Mouse (Mus musculus) lung, adult 2 months (tissue): ENCODE data around the gene Gm42674. TPM values are rescaled to one million over a fixed set of nuclear protein-coding genes. Genes with fewer than 3 reads are reported as not detected.
A peak's percentile ranks its signal among the peaks of the same experiment; 100 is the strongest.

Experiments used
- DNase-seq: peaks from one replicate; pipeline ENCODE4 v3.0.0; 2022
- H3K4me1 ChIP-seq: fragments of 200-500 bp; 2 replicates; pipeline ENCODE4 v1.6.1; 2011; ENCODE audit warnings: low read length; ENCODE audit not compliant: control insufficient read depth, insufficient read depth
- H3K4me3 ChIP-seq: fragments of 200-500 bp; replicated peaks from 2 replicates; pipeline ENCODE3; 2011; ENCODE audit warnings: low read depth, mild to moderate bottlenecking, control low read depth, low read length; ENCODE audit errors: extremely low read depth
- CTCF ChIP-seq: fragments of 200-500 bp; IDR thresholded peaks from 2 replicates; pipeline ENCODE4 v1.5.1; 2011; ENCODE audit warnings: mild to moderate bottlenecking, low read length, control low read depth; ENCODE audit not compliant: insufficient read depth
- POLR2A ChIP-seq: fragments of 200-500 bp; IDR thresholded peaks from 2 replicates; pipeline ENCODE4 v1.6.1; 2011; ENCODE audit warnings: low read depth, mild to moderate bottlenecking, control low read depth, low read length, borderline replicate concordance; ENCODE audit errors: extremely low read depth
- WGBS: fragments of 180-500 bp; shearing (Covaris S2); methylation state at CpG from one replicate; pipeline ENCODE4 v1.1.7; 2018; 5-methylcytosine and 5-hydroxymethylcytosine counted together
- polyA plus RNA-seq: library from polyadenylated mRNA; depleted of rRNA; stranded (reverse); fragments of >200 nt; gene quantifications from 2 replicates; pipeline ENCODE4 v1.2.3, GENCODE M21; 2012

The Gm42674 gene
- polyA plus RNA-seq, 1 experiment, result not detected

GRCm38 (mm10) chr3:90595556-90595955 lies 6.1 kb upstream of the Gm42674 start:
- no peak overlapping the region for H3K4me3 ChIP-seq
- no peaks in the 10 kb centered on the region for H3K4me1 ChIP-seq
- WGBS, result 67% methylated on average over 5 of the region's 5 CpGs
- no peak for DNase-seq
- TF ChIP-seq POLR2A, result no peak
- no peak for TF ChIP-seq CTCF

- Histone ChIP-seq H3K4me1 (no peaks in the 10 kb centered on the region), H3K4me3 (no peak overlapping the region)
- no peak for TF ChIP-seq CTCF
- TF ChIP-seq POLR2A, result no peak
- 89% methylated on average over 6 of the region's 6 CpGs for WGBS
- no peak for DNase-seq
These were observed 4.9 kb upstream of the Gm42674 start for GRCm38 (mm10) chr3:90596810-90597209.

- WGBS, result 28% methylated on average over 6 of the region's 6 CpGs
- no peak for DNase-seq
- no peaks in the 10 kb centered on the region for H3K4me1 ChIP-seq
- no peak overlapping the region for H3K4me3 ChIP-seq
- no peak for TF ChIP-seq CTCF
- TF ChIP-seq POLR2A, result no peak
These were observed 4.0 kb upstream of the Gm42674 start for GRCm38 (mm10) chr3:90597736-90598135.

GRCm38 (mm10) chr3:90598212-90598611 lies 3.5 kb upstream of the Gm42674 start:
- Histone ChIP-seq H3K4me3 (no peak overlapping the region), H3K4me1 (no peaks in the 10 kb centered on the region)
- TF ChIP-seq CTCF, result no peak
- no peak for TF ChIP-seq POLR2A
- DNase-seq, result no peak
- 45% methylated on average over 4 of the region's 4 CpGs for WGBS

- Histone ChIP-seq H3K4me1 (no peaks in the 10 kb centered on the region), H3K4me3 (no peak overlapping the region)
- TF ChIP-seq POLR2A, result no peak
- no peak for TF ChIP-seq CTCF
- 64% methylated on average over 3 of the region's 3 CpGs for WGBS
- DNase-seq, result no peak
These were observed 2.3 kb upstream of the Gm42674 start for GRCm38 (mm10) chr3:90599401-90599800.

- TF ChIP-seq POLR2A (no peak), CTCF (no peak)
- no peak overlapping the region for H3K4me3 ChIP-seq
- peaks cover 2% of the 10 kb centered on the region; the same call in 1 of the 2 replicates for H3K4me1 ChIP-seq
- DNase-seq, result no peak
- 90% methylated on average over 6 of the region's 6 CpGs for WGBS
These were observed 1.7 kb upstream of the Gm42674 start for GRCm38 (mm10) chr3:90600036-90600435.

GRCm38 (mm10) chr3:90600458-90601195 lies 1.1 kb upstream of the Gm42674 start:
- H3K4me3 ChIP-seq, result no peak overlapping the region
- WGBS, result 68% methylated on average over 8 of the region's 8 CpGs
- no peak for DNase-seq

GRCm38 (mm10) chr3:90603623-90604022 lies 1.9 kb downstream of the Gm42674 start, which contains the start of gene S100a4:
TSS of gene S100a4 (plus strand) at chr3:90603771.
- H3K4me1 ChIP-seq, result peaks cover 2% of the 10 kb centered on the region; the same call in 1 of the 2 replicates
- WGBS, result 35% methylated on average over 3 of the region's 3 CpGs
- H3K4me3 ChIP-seq, result no peak within 1 kb of the TSS
- no peak for DNase-seq
- TF ChIP-seq POLR2A (no peak), CTCF (no peak)

More at GRCm38 (mm10) chr3:90600458-90601195, 1.1 kb upstream of the Gm42674 start:
- peaks cover 2% of the 10 kb centered on the region; the same call in 1 of the 2 replicates for H3K4me1 ChIP-seq
- TF ChIP-seq POLR2A (no peak), CTCF (no peak)

GRCm38 (mm10) chr3:90604416-90604815 lies 2.7 kb downstream of the Gm42674 start:
- no peak for TF ChIP-seq POLR2A
- Histone ChIP-seq H3K4me3 (no peak overlapping the region), H3K4me1 (peaks cover 2% of the 10 kb centered on the region; the same call in 1 of the 2 replicates)
- peak; percentile 79 for DNase-seq
- 30% methylated on average over 4 of the region's 4 CpGs for WGBS

- TF ChIP-seq POLR2A (no peak), CTCF (no peak)
- no peak for DNase-seq
- 78% methylated on average over 3 of the region's 3 CpGs for WGBS
- no peak overlapping the region for H3K4me3 ChIP-seq
- peaks cover 2% of the 10 kb centered on the region; the same call in 1 of the 2 replicates for H3K4me1 ChIP-seq
These were observed 3.3 kb downstream of the Gm42674 start for GRCm38 (mm10) chr3:90605049-90605448.
